Mouse (Mus musculus): ENCODE results near the gene Gm3045. TPM values are rescaled to one million over a fixed set of nuclear protein-coding genes. Genes with fewer than 3 reads are reported as not detected.
A peak's percentile ranks its signal among the peaks of the same experiment; 100 is the strongest.

Gm3045 gene
- total RNA-seq (2021) = not detected
- long read RNA-seq, experiment 1 = 0 reads
- long read RNA-seq, experiment 2 = 0 reads

DNA sequence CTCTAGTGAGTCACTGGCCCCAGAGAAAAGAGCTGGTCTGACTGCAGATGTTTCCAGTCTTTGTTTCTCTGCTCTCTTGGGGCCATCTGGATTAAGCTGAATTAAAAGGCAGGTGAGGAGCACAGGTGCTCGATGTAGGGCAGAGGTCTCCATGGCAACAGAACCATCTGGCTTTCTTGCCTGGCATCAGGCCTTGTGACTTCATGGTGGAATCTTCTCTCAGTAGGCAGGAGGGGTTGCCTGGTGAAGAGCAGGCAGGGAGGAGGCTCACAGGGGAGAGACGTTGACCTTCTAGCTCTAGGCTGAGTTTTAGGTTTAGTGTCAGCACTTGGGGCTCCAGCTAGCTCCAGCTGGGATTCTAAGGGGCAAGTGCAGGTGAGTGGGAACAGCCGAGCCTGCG is at the start of gene Gm3045:
Gene Gm3045, plus strand, starts transcription at position 230 of the 400 bp plus-strand sequence.
- DNase-seq = no peak
- intact Hi-C loops (cut with DNase I; ENCODE audit: low total_unique reads) = loop anchor here (5.0 kb wide), 1 partner anchor 229 kb away; no protein-coding TSS in a partner anchor

DNA sequence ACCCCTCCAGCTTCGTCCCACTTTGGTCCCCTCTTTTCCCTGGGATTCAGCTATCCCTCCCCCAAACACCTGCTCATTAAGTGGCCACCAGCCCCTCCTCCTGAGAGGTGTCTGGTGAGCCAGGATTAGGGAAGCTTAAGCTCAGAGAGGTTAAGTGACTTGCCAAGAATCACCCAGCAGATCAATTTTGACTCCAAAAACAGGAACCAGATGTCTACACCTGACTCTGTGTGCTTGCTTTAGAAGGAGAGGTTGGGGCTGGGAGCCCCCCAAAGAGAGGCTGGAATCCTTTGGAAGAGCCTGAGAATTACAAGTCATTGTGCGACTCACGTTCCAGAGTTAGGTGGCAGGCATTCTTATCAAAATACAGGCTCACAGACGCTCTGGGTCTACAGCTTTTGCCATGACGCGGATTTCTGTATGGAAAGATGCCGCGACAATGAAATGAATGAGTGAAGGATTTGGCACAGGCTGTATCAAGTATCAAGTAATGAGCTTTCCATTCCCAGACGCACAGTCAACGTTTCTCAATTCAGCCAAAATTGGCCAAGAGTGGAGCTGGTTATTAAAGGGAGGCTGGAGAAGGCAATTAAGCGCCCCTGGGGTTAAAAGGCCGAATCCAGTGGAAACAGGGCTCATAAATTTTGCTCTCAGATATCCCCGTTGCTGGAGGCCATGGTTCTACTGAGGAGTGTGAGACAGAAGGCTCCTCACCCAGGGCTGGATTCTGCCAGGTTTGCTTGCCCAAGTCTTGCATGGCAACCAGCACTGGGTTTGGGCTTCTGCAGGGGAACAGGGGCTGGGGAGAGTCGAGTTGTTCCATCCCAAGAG is 45.3 kb upstream of the Gm3045 start:
- intact Hi-C loops (cut with DNase I; ENCODE audit: low total_unique reads) = no loop called here
- no peak for DNase-seq

DNA sequence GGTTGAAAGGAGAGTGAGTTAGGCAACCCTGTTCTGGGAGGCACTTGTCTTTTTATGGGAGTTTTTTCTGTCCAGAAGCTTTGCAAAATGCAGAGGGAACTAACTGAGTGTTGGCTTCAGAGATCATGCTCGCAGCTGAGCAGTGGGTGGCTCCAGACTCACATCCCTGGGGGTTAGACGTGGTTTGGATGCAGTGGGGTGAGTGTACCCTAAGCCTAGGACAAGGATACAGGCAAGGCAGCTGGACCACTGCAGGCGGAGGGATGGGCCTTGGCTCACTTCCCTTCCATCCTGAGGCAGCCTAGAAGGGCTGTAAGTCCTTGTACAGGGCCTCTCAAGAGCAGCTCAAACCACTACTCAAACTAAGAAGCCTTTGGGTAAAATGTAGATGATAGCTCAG is 43.0 kb upstream of the Gm3045 start:
- DNase-seq = peak; percentile 53
- intact Hi-C loops (cut with DNase I; ENCODE audit: low total_unique reads) = no loop called here

DNA sequence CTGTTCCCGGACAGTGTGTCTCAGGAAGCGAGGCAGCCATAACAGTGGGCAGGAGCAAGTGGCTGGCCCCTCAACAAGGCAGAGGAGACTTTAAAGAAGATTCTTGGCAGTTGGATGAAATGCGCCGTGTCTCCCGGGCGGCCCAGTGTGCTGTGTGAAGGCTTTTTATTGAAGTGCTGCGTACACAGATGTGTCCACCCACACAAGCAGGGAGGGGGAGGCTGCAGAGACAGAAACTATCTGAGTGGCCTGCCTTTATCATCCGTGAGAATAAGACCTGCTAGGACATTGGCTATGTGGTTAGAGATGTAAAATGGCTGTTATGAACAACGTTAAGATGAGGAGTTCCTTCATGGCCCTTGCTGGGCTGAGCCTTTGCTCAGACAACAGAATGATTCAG is 40.0 kb upstream of the Gm3045 start:
- intact Hi-C loops (cut with DNase I; ENCODE audit: low total_unique reads) = no loop called here
- DNase-seq = no peak

DNA sequence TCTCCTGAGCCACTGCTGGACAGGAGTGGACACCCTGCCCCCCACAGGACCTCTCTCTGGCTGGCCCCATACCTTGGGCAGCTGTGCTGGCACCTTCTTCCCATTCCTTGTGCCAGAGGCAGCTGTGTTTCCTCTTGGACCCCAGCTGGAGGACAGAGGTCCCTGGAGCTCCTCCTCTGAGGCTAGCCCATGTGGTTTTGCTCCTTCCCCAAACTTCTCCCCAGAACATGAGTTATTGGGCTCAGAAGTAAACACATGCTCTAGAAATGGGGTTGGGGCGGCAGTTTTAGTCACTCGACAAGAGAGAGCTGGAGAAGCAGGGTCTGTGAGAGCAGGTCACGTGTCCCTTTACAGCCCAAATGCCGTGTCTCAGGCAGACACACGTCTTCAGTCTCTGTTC is 39.0 kb upstream of the Gm3045 start:
- intact Hi-C loops (cut with DNase I; ENCODE audit: low total_unique reads) = no loop called here
- no peak for DNase-seq

DNA sequence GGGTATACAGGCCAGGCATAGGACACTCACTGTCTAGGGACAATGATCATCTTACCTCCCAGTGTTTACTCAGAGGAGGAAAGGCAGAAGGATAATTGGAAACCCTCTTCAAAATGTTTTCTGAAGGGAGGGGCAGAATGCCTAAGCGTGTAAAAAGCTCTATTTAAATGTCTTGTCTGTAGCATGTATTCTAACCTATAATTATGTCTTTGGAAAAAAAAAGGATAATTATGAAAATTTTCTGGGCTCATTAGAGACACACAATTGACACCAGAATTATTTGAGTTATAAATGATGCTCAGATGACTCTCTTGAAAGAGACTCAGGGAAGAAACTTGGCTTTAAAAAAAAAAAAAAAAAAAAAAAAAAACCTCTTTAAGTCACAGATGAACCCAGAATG is 38.4 kb upstream of the Gm3045 start:
- no peak for DNase-seq
- intact Hi-C loops (cut with DNase I; ENCODE audit: low total_unique reads) = no loop called here

DNA sequence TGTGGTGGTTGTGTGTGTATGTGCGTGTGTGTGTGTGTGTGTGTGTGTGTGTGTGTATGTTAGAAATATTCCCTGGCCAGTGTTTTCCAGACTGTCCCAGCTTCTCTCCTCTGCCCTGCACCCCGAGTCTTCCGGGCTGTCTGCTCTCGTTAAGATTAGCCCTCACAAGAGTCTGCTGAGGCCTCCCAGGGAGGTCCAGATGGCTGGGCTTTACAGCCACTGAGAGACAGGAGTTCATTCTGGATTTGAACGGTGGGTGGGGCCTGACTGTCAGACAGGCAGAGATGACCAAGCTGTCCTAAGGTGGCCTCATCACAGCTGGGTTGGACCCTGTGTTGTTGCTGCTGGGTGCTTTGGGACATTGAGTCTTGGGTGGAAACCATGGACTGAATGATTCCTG is 28.8 kb upstream of the Gm3045 start:
- intact Hi-C loops (cut with DNase I; ENCODE audit: low total_unique reads) = no loop called here
- DNase-seq = peak; percentile 45

DNA sequence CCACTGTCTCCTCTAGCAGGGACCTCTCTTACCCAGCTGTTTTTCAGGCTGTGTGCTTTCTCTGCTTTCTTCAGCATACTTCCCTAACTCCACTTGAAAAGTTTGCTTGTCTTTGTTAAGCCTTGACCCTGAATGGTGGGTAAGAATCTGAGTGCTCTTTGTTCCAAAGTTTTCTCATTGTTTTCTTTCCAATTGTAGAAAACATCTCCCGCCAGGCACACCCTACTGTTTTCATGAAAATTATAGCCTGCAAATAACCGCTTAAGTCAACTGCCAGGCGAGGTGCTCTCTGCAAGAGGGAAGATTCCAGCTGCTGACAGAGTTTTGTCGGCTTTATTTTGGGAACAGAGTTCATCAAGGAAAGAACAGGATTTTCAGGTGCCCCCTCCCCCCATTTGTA is 25.2 kb upstream of the Gm3045 start:
- DNase-seq = no peak
- intact Hi-C loops (cut with DNase I; ENCODE audit: low total_unique reads) = no loop called here

DNA sequence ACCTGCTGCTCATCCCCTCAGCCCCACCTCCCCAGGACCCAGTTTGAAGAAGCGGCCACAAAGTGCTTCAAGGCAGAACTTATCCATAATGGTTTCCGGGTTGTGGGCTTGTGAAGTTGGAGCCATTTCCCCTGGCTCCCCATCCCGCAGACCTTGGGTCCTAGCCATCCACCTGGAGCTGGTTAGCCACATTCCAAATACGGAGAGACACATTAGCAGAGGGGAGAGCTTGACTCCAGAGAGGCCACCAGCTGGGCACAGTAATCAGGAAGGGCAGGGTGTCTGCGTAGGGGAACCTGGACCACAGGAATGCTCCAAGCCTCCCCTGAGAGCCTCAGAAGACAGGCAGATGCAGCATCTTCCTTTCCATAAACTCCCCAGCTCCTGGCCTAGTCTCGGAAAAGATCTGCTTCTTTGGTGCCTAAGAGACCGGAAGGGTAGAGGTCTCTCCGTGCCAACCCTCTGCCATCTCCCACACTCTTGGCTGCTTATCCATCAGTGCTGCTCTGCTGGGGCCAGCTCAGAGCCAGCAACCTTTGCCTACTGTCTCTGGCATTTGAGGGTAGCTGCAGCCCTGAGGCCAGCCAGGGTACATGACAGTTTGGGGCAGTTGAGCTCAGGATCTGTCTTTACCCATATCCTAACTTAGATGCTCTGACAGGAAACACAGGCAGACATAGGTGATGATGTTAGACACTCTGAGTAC is 22.9 kb upstream of the Gm3045 start:
- intact Hi-C loops (cut with DNase I; ENCODE audit: low total_unique reads) = no loop called here
- DNase-seq = no peak

DNA sequence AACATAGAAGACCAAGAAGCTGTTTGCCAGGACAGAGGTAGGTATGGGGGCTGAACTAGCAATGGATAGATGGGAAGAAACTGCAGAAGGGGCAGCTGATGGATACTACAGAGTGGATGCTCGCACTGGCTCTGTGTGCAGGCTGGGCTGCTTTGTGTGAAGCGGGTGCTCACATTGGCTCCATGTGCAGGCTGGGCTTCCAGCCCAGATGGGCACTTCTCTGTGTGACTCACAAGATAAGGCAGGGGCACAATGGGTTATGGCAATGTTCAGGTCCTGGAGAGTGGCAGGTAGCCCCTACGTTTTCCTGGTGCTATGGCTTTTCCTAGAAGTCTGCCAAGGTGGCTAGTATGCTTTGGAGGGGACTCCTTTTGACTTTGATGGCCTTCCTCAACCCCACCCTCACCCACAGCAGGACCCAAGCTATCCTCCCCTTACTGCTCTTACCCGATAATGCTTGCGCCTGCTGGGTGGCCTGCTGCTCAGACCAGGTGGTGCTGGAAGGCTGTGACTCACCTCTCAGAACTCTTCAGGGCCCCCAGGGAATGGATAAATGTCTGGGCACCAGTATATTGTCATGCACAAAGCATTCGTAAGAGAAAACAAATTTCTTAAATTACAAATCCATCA is 21.8 kb upstream of the Gm3045 start:
- intact Hi-C loops (cut with DNase I; ENCODE audit: low total_unique reads) = no loop called here
- no peak for DNase-seq

DNA sequence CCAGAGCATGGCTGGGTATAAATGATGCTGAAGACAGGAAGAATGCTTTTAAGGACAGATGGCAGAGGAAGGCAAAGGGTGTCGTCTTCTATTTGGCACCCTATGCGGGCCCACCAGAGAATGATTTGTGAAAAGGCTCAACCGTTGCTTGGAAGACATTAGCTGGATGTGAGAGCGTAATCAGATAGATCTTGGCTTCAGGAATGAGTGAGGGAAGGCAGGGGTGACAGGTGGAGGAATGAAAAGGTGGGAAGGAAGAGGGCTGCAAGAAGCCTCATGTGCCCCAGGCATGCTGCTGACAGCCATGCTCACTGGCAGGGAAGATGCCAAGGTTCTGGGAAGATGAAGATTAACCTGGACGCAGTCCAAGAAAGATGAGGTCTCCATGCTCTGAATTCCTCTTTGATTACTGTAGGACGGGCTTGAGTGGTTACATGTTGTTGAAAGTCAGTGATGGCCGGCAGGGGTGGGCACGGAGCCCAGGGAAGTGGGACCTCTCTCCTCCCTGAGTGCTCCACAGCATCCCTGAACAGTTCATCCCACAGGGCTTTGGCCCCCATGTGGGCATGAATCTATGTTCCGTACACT is 14.0 kb upstream of the Gm3045 start:
- intact Hi-C loops (cut with DNase I; ENCODE audit: low total_unique reads) = no loop called here

DNA sequence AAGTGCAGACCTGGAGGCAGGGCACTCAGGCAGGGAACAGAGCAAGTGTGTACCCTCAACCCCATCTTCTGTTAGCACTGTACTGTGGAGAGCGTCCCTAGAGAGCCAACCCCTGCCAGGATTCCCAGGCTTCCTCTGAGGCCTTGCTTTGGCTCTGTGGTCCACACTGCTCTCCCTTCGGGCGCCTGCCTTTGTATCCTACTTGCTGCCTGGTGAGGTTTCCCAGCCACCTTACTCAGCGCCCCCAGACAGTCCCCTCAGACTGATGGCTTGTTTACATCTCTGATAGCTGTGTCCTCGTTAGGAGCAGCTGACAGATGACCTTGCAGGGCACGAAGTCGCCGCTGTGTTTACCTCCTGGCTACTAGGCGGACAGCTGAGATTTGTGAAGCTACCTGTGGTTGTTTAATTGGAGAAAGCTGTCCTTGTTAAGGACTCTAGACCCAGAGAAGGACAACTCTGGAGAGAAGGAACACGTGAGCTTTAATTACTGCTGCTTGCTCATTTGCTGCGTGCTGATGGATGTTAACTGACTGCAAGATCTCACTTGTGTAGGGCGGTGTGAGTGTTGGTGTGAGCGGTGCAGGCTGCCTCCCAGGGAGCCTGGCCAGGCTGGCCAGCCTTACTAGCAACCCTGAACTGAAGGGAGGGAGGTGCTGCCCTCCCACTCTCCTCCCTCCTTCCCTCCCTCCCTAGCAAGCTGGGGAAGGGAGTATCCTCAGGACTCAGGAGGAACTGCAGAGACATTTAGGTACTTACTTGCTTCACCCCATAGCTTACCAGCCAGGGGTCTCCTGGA is 7.5 kb upstream of the Gm3045 start:
- no peak for DNase-seq
- intact Hi-C loops (cut with DNase I; ENCODE audit: low total_unique reads) = no loop called here

More for the DNA sequence above, 14.0 kb upstream of the Gm3045 start:
- DNase-seq = no peak

DNA sequence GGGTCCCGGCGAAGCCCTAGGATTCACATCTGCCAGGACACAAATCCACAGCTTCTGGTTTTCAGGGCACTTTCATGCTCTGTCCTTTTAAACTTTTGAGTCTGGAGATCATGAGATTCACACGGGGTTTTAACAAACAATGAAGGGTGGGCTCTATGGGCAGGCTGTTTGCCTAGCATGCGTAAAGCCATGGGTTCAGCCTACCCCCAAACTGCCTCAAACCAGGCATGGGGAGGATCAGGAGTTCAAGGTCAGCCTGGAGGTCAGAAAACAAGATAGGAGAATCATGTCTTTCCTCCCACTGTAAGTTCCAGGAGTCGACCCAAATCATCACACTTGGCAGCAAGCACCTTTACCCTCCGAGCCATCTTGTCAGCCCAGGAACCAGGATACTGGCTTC is 6.9 kb upstream of the Gm3045 start:
- intact Hi-C loops (cut with DNase I; ENCODE audit: low total_unique reads) = no loop called here
- no peak for DNase-seq

DNA sequence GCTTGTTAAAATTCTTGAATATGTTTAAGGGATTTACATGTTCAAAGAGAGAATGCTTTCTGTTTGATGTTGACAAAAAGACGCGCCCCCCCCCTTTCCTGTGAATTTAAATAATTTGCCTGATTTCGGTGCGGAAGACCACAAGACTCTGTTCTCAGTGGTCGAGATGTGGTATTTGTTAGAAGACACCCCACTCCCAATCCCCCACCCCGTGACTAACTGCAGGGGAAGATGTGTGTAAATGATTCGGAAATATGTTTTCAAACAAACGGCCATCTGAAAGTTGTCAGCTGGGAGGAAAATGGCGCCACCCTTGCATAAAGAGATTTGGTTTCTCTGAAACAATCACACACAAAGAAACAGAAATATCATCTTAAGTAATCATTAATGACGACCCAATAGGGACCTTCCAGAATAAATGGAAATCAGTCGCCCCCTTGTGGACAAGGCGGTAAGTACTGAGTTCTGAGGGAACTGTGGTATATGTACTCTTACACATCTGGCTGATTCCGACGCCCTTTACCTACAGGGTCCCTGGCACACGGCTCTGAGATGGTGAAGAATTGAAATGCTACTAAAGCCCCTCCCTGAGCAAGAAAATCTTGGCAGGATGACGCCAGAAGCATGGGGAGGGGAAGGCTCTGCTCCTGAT is 4.2 kb upstream of the Gm3045 start:
- peak; percentile 68 for DNase-seq
- intact Hi-C loops (cut with DNase I; ENCODE audit: low total_unique reads) = loop anchor here (2.0 kb wide), 1 partner anchor 143 kb away; no protein-coding TSS in a partner anchor

DNA sequence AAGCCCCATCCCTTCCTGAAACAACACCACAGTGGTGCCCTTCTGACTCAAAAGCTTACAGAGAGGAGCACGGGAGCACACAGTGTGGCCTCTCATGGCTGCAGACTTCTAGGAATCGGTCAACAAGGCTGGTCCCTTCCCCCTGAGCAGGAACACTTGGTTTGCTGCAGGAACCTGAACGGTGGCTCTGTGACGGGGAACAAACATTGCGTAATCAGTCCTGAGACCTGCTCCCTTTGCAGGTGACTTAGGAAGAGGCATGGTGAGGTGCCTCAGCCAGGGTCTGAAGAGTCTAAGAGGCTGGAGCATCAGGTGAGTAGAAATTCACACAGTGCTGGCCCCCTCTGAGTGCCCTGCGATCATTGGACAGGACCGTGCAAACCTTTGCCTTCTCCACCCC is 463 bp upstream of the Gm3045 start:
- intact Hi-C loops (cut with DNase I; ENCODE audit: low total_unique reads) = loop anchor here (5.0 kb wide), 1 partner anchor 229 kb away; no protein-coding TSS in a partner anchor

DNA sequence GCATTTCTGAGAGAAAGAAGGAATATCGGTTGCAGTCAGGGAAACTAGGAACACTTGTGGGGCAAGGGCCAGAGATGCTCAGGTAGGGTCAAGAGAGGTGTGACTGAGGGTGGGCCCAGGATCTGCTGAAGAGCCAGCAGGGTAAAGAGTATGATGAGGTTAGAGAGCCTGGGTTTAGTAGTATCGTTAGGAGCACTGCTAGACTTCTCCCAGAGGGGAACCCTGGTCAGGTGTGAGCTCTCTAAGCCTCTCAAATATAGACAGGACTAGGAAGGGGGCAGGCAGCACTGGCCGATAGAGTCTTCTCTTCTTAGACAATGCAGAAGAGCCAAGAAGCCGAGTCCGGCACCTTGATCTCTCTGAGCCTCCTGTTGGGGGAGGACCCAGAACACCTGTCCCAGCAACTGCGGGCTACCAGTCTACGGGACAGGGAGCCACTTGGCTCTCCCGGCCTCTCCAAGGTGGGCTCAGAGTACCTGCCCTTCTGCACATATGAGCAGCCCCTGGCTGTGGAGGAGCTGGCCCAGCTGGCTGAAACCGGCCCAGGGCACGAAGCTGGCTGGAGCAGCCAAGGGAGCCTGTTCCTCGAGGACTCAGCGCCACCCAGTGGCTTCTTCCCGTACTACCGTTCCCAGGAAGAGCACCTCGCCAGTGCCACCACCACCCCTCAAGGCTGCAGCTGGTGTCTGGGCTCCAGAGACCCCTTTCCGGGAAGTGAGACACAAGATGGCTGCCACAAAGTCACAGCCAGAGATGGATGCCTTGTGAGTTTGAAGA is 2.5 kb downstream of the Gm3045 start:
- intact Hi-C loops (cut with DNase I; ENCODE audit: low total_unique reads) = loop anchor here (2.0 to 5.0 kb wide), 2 partner anchors 146 to 232 kb away; no protein-coding TSS in a partner anchor
- peak; percentile 76 for DNase-seq

More for the DNA sequence above, 463 bp upstream of the Gm3045 start:
- no peak for DNase-seq

DNA sequence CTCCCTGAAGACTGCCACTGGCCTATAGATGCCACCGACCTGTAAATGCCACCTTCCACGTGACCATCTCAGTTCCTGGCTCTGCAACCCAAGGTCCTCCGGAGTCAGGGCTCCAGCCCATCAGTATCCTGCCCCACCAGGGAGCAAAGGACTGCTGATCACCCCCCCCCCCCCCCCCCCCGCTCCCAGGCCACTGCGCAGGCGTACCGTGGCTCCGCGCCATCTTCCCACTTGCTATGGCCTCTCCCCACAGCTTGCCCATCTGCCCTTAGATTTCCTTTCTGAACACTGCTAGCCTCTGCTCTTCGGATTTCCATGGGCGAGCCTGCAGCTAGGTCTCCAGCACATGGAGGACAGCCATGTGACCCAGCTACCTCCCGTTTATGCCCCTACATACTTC is 6.1 kb downstream of the Gm3045 start:
- DNase-seq = no peak
- intact Hi-C loops (cut with DNase I; ENCODE audit: low total_unique reads) = no loop called here

DNA sequence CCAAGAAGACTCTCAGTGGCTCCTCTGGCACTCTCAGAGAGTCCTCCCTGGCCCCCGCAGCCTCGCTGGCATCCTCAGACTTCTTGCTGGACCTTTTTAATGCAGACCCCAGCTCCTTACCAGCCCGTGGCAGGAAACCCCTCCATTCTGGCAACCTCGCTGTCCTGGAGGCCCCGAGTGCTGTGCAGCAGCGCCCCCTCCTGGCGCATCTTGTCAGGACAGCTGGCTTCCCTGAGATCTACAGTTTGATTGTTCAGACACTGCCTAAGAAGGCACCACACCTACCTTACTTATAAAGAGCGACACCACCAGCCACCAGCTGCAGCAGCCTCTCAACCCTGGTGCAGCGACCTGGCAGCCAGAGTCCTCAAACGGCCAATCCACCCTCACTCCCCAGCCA is 7.1 kb downstream of the Gm3045 start:
- DNase-seq = peak; percentile 48

More for the DNA sequence above, 7.1 kb downstream of the Gm3045 start:
- intact Hi-C loops (cut with DNase I; ENCODE audit: low total_unique reads) = no loop called here
